ENCODE assay signal across 8 mouse cellular contexts in genomic region chr12:15814249-15815081, GRCm38 (mm10). TPM values are rescaled to one million over a fixed set of nuclear protein-coding genes. Genes with fewer than 3 reads are reported as not detected.
A peak's percentile ranks its signal among the peaks of the same experiment; 100 is the strongest.
DNase-seq lines count a peak whose midpoint lies in the region; ATAC-seq and TF ChIP-seq lines count a peak whose summit lies in the region.

No protein-coding gene starts in this region.

- H3K4me2 ChIP-seq in embryonic facial prominence, embryonic 11.5 days (ENCODE audit: low read depth, low read length), result peak overlapping the region; percentile 69
- peak overlapping the region; percentile 85 for H3K4me2 ChIP-seq in heart, embryonic 16.5 days (ENCODE audit: low read depth, low read length)

- H3K36me3 ChIP-seq in ES-Bruce4 (ENCODE audit: control insufficient read depth, insufficient read depth, low read length, poor library complexity, severe bottlenecking), result no peaks in the 10 kb centered on the region
- no peaks in the 10 kb centered on the region for H3K36me3 ChIP-seq in embryonic facial prominence, embryonic 11.5 days (replicated peaks; ENCODE audit: control insufficient read depth, insufficient read depth, low read depth, low read length)
- peaks cover 4% of the 10 kb centered on the region; the same call in 1 of the 2 replicates for H3K36me3 ChIP-seq in heart, embryonic 16.5 days (ENCODE audit: control insufficient read depth, insufficient read depth)
- peaks cover 6% of the 10 kb centered on the region for H3K36me3 ChIP-seq in midbrain, embryonic 10.5 days
- H3K36me3 ChIP-seq in spleen, adult 2 months (ENCODE audit: control insufficient read depth, insufficient read depth, low read length), result no peaks in the 10 kb centered on the region; the same call in 1 of the 2 replicates

- ATAC-seq in embryonic facial prominence, embryonic 11.5 days (replicated peaks; ENCODE audit: insufficient number of reproducible peaks, low FRiP score, low TSS enrichment, low read depth), result no peak
- ATAC-seq in heart, embryonic 16.5 days (replicated peaks; ENCODE audit: extremely low read depth, insufficient read depth, low FRiP score), result no peak

- peak overlapping the region; percentile 53 for H3K27ac ChIP-seq in ES-Bruce4 (ENCODE audit: insufficient read depth, low read length)
- H3K27ac ChIP-seq in embryonic facial prominence, embryonic 11.5 days (replicated peaks; ENCODE audit: low read depth, low read length), result peak overlapping the region; percentile 57; the same call in 1 of the 2 replicates
- peak overlapping the region; percentile 100 for H3K27ac ChIP-seq in heart, embryonic 16.5 days (ENCODE audit: low read length)
- peak overlapping the region; percentile 97 for H3K27ac ChIP-seq in midbrain, embryonic 10.5 days (replicated peaks)
- H3K27ac ChIP-seq in spleen, adult 2 months (ENCODE audit: insufficient read depth, low read length), result peak overlapping the region; percentile 97

- no peak for TF ChIP-seq CTCF in ES-Bruce4 (IDR thresholded peaks at IDR 0.05; ENCODE audit: low read depth, low read length)
- no peak for TF ChIP-seq CTCF in spleen, adult 2 months (IDR thresholded peaks at IDR 0.05; ENCODE audit: extremely low read depth, insufficient read depth, insufficient read length, insufficient replicate concordance)

- WGBS in embryonic facial prominence, embryonic 11.5 days, result under 1% methylated on average over 32 of the region's 32 CpGs
- under 1% methylated on average over 32 of the region's 32 CpGs for WGBS in heart, embryonic 16.5 days
- WGBS in midbrain, embryonic 10.5 days, result under 1% methylated on average over 32 of the region's 32 CpGs
- 4% methylated on average over 32 of the region's 32 CpGs for WGBS in spleen, adult 2 months

- peak overlapping the region; percentile 78 for H3K9ac ChIP-seq in ES-Bruce4 (ENCODE audit: low read depth, poor library complexity, severe bottlenecking)
- H3K9ac ChIP-seq in embryonic facial prominence, embryonic 11.5 days (replicated peaks; ENCODE audit: low read length), result peak overlapping the region; percentile 84
- H3K9ac ChIP-seq in heart, embryonic 16.5 days (ENCODE audit: low read length), result peak overlapping the region; percentile 90

- H3K4me1 ChIP-seq in ES-Bruce4 (ENCODE audit: control insufficient read depth, insufficient read depth, low read length), result no peaks in the 10 kb centered on the region
- no peaks in the 10 kb centered on the region; the same call in 1 of the 2 replicates for H3K4me1 ChIP-seq in embryonic facial prominence, embryonic 11.5 days (ENCODE audit: control insufficient read depth, insufficient read depth, low read length)
- peaks cover 26% of the 10 kb centered on the region for H3K4me1 ChIP-seq in heart, embryonic 16.5 days (ENCODE audit: control insufficient read depth, insufficient read depth, low read length)
- H3K4me1 ChIP-seq in midbrain, embryonic 10.5 days, result peaks cover 57% of the 10 kb centered on the region
- peaks cover 13% of the 10 kb centered on the region; the same call in 1 of the 2 replicates for H3K4me1 ChIP-seq in spleen, adult 2 months (ENCODE audit: control insufficient read depth, insufficient read depth, insufficient read length)

- H3K9me3 ChIP-seq in ES-Bruce4 (replicated peaks; ENCODE audit: control insufficient read depth, insufficient read depth, low read length, poor library complexity, severe bottlenecking), result no peaks in the 10 kb centered on the region
- no peaks in the 10 kb centered on the region for H3K9me3 ChIP-seq in embryonic facial prominence, embryonic 11.5 days (replicated peaks; ENCODE audit: control insufficient read depth, low read length)
- H3K9me3 ChIP-seq in heart, embryonic 16.5 days (replicated peaks; ENCODE audit: control insufficient read depth, low read length), result no peaks in the 10 kb centered on the region
- H3K9me3 ChIP-seq in midbrain, embryonic 10.5 days (replicated peaks), result no peaks in the 10 kb centered on the region

- TF ChIP-seq POLR2A in ES-Bruce4 (IDR thresholded peaks at IDR 0.05; ENCODE audit: insufficient read depth, low read length), result no peak
- peak; percentile 9; the same call in 1 of the 2 replicates for TF ChIP-seq POLR2A in spleen, adult 2 months (IDR thresholded peaks at IDR 0.05; ENCODE audit: low read depth, low read length)

- H3K4me3 ChIP-seq in ES-Bruce4 (ENCODE audit: low read depth, low read length), result peak overlapping the region; percentile 76
- H3K4me3 ChIP-seq in embryonic facial prominence, embryonic 11.5 days (ENCODE audit: low read depth, low read length), result peak overlapping the region; percentile 59
- peak overlapping the region; percentile 75 for H3K4me3 ChIP-seq in heart, embryonic 16.5 days (ENCODE audit: low read length)
- peak overlapping the region; percentile 83 for H3K4me3 ChIP-seq in midbrain, embryonic 10.5 days
- H3K4me3 ChIP-seq in spleen, adult 2 months (ENCODE audit: extremely low read depth, insufficient read depth, insufficient read length), result peak overlapping the region; percentile 94

- 0 out of 2 replicates have a peak, but pooled peaks have one; percentile 57 for TF ChIP-seq EP300 in ES-Bruce4 (IDR thresholded peaks at IDR 0.05; ENCODE audit: insufficient read depth, low read depth, low read length)

- DNase-seq in 3T3-L1 (ENCODE audit: low read depth, low spot score), result peak; percentile 54
- DNase-seq in embryonic facial prominence, embryonic 11.5 days (ENCODE audit: low spot score), result peak; percentile 63
- DNase-seq in kidney, postnatal 4 days, result peak; percentile 59 to 70
- peak; percentile 66 for DNase-seq in midbrain, embryonic 10.5 days (ENCODE audit: low spot score)
- peak in 1 of 2 experiments; percentile 55 for DNase-seq in spleen, adult 2 months (ENCODE audit: low read depth in 1 of 2, low spot score in 2 of 2)
- DNase-seq in urinary bladder, postnatal 25 days (ENCODE audit: low spot score), result no peak

- H3K27me3 ChIP-seq in ES-Bruce4 (ENCODE audit: control insufficient read depth, insufficient read depth, low read length, poor library complexity, severe bottlenecking), result peaks cover 3% of the 10 kb centered on the region
- no peaks in the 10 kb centered on the region for H3K27me3 ChIP-seq in embryonic facial prominence, embryonic 11.5 days (ENCODE audit: control insufficient read depth, insufficient read depth, low read length)
- no peaks in the 10 kb centered on the region for H3K27me3 ChIP-seq in heart, embryonic 16.5 days (ENCODE audit: control insufficient read depth, insufficient read depth, low read length)
- H3K27me3 ChIP-seq in midbrain, embryonic 10.5 days (ENCODE audit: low read depth, poor library complexity, severe bottlenecking), result no peaks in the 10 kb centered on the region
- H3K27me3 ChIP-seq in spleen, adult 2 months (ENCODE audit: control insufficient read depth, insufficient read depth, low read length), result no peaks in the 10 kb centered on the region

RNA-seq across cellular contexts. Expression of gene Trib2, which starts 2.3 kb away (rescaled TPM):
- polyA plus RNA-seq in ES-Bruce4 (2011; ENCODE audit: insufficient read depth, insufficient read length, low read depth, missing spikeins), result 8.6 and 11.2 TPM in 2 replicates
- polyA plus RNA-seq in embryonic facial prominence, embryonic 11.5 days (2014; fragmentation: Nextera tagmentation; extraction: Ambion mirVana), result 60.1 and 61.7 TPM in 2 replicates
- polyA plus RNA-seq in heart, embryonic 16.5 days (2015; fragmentation: Nextera tagmentation; extraction: Ambion mirVana), result 52.7 and 53.8 TPM in 2 replicates
- 46.5 and 59.2 TPM in 2 replicates for polyA plus RNA-seq in midbrain, embryonic 10.5 days (2016; fragmentation: Nextera tagmentation; extraction: Ambion mirVana)
- 19.0 and 28.4 TPM in 2 replicates for polyA plus RNA-seq in spleen, adult 2 months (2012; rRNA removed)
